Mouse (Mus musculus) brain, embryonic 14.5 days (tissue): ENCODE results near the gene Tmigd1.

Experiments
- CTCF ChIP-seq: fragments of 200-500 bp; IDR thresholded peaks from 2 replicates; pipeline ENCODE4 v1.5.1; 2012; ENCODE audit warnings: inconsistent platforms, mild to moderate bottlenecking, moderate library complexity, borderline replicate concordance; ENCODE audit not compliant: insufficient read depth, insufficient read length; ENCODE audit errors: extremely low read depth
- POLR2A ChIP-seq: fragments of 200-500 bp; IDR thresholded peaks from 2 replicates; pipeline ENCODE4 v1.6.1; 2012; ENCODE audit warnings: mild to moderate bottlenecking, inconsistent platforms, borderline replicate concordance; ENCODE audit not compliant: poor library complexity, insufficient read depth, insufficient read length, severe bottlenecking; ENCODE audit errors: extremely low read depth

GRCm38 (mm10) chr11:76891738-76892349, 10.1 kb upstream of the Tmigd1 start:
- TF ChIP-seq CTCF: no peak
- no peak for TF ChIP-seq POLR2A
